Mouse (Mus musculus) kidney, postnatal 0 days (tissue): Measurements from ENCODE around the gene Gm12216. TPM values are rescaled to one million over a fixed set of nuclear protein-coding genes. Genes with fewer than 3 reads are reported as not detected.
A peak's percentile ranks its signal among the peaks of the same experiment; 100 is the strongest.

Source experiments
- ATAC-seq: fragments of 200-750 bp; cut with Nextera tagmentation; replicated peaks from 2 replicates; pipeline ENCODE4 v1.8.0; 2017; ENCODE audit warnings: low read depth, moderate number of reproducible peaks, moderate TSS enrichment, moderate library complexity; ENCODE audit not compliant: low FRiP score
- DNase-seq: peaks from one replicate; pipeline ENCODE4 v3.0.0-alpha.2; 2016; ENCODE audit warnings: low spot score
- H3K27ac ChIP-seq: fragments of 300-500 bp; sonication (generic); 2 replicates; pipeline ENCODE4 v1.5.1; 2014; ENCODE audit warnings: mild to moderate bottlenecking
- H3K27me3 ChIP-seq: fragments of 300-500 bp; sonication (generic); 2 replicates; pipeline ENCODE4 v1.6.1; 2014; ENCODE audit warnings: low read length, mixed read lengths; ENCODE audit not compliant: insufficient read depth
- H3K36me3 ChIP-seq: fragments of 300-500 bp; sonication (generic); 2 replicates; pipeline ENCODE4 v1.6.1; 2014; ENCODE audit warnings: low read length, mixed read lengths; ENCODE audit not compliant: insufficient read depth
- H3K4me1 ChIP-seq: fragments of 300-500 bp; sonication (generic); replicated peaks from 2 replicates; pipeline ENCODE4 v1.6.1; 2014; ENCODE audit warnings: antibody characterized with exemption, low read length, mixed read lengths; ENCODE audit not compliant: insufficient read depth
- H3K4me2 ChIP-seq: fragments of 300-500 bp; sonication (generic); 2 replicates; pipeline ENCODE4 v1.6.1; 2014; ENCODE audit warnings: mild to moderate bottlenecking, low read length, moderate library complexity, mixed read lengths
- H3K4me3 ChIP-seq: fragments of 300-500 bp; sonication (generic); replicated peaks from 2 replicates; pipeline ENCODE4 v1.5.1; 2014; ENCODE audit warnings: low read depth, low read length
- H3K9ac ChIP-seq: fragments of 300-500 bp; sonication (generic); 2 replicates; pipeline ENCODE4 v1.6.1; 2014; ENCODE audit warnings: low read depth, low read length
- H3K9me3 ChIP-seq: fragments of 300-500 bp; sonication (generic); replicated peaks from 2 replicates; pipeline ENCODE4 v1.6.1; 2016; ENCODE audit warnings: low read length, inconsistent platforms, mixed read lengths
- CTCF ChIP-seq: IDR thresholded peaks from 2 replicates; pipeline ENCODE4 v1.5.1; 2016; ENCODE audit warnings: antibody characterized with exemption, low read depth, mild to moderate bottlenecking, moderate library complexity
- WGBS: fragments of 180-500 bp; shearing (Covaris S2); extraction: QIAGEN DNeasy Blood & Tissue Kit; methylation state at CpG from one replicate; pipeline ENCODE4 v1.1.7; 2014; 5-methylcytosine and 5-hydroxymethylcytosine counted together
- polyA plus RNA-seq: library from polyadenylated mRNA; unstranded; fragments of >200 nt; fragmentation: Nextera tagmentation; extraction: Ambion mirVana; gene quantifications from 2 replicates; pipeline ENCODE4 v1.2.1, GENCODE M21; 2015

Gene Gm12216
- polyA plus RNA-seq, 1 experiment from 2014 or later: 2.3 TPM

- H3K4me2 ChIP-seq: no peak overlapping the region
- peaks cover 27% of the 10 kb centered on the region for H3K4me1 ChIP-seq
- no peak overlapping the region for H3K27ac ChIP-seq
- no peak overlapping the region for H3K4me3 ChIP-seq
- TF ChIP-seq CTCF: no peak
- ATAC-seq: no peak
- no peak for DNase-seq
- H3K36me3 ChIP-seq: no peaks in the 10 kb centered on the region
- H3K9ac ChIP-seq: no peak overlapping the region
- H3K27me3 ChIP-seq: no peaks in the 10 kb centered on the region
- 94% methylated on average over 10 of the region's 10 CpGs for WGBS
- H3K9me3 ChIP-seq: no peaks in the 10 kb centered on the region
These were observed 60.9 kb downstream of the Gm12216 start for GRCm38 (mm10) chr11:53798041-53798711.

- Histone ChIP-seq H3K36me3 (no peaks in the 10 kb centered on the region), H3K4me3 (no peak overlapping the region), H3K27ac (peak overlapping the region; percentile 77; the same call in 1 of the 2 replicates), H3K27me3 (no peaks in the 10 kb centered on the region), H3K9me3 (no peaks in the 10 kb centered on the region), H3K4me2 (no peak overlapping the region), H3K4me1 (peaks cover 27% of the 10 kb centered on the region), H3K9ac (no peak overlapping the region)
- DNase-seq (no peak), ATAC-seq (no peak)
- 44% methylated on average over 6 of the region's 6 CpGs for WGBS
- TF ChIP-seq CTCF: no peak
These were observed 61.6 kb downstream of the Gm12216 start for GRCm38 (mm10) chr11:53797386-53797920.

GRCm38 (mm10) chr11:53796409-53797151, 62.5 kb downstream of the Gm12216 start:
- 43% methylated on average over 12 of the region's 12 CpGs for WGBS
- H3K27ac ChIP-seq: peak overlapping the region; percentile 77
- no peaks in the 10 kb centered on the region for H3K9me3 ChIP-seq
- H3K4me2 ChIP-seq: peak overlapping the region; percentile 36; the same call in 1 of the 2 replicates
- no peak overlapping the region for H3K9ac ChIP-seq
- H3K36me3 ChIP-seq: no peaks in the 10 kb centered on the region
- no peak for TF ChIP-seq CTCF
- no peak overlapping the region for H3K4me3 ChIP-seq
- DNase-seq (peak; percentile 45), ATAC-seq (no peak)
- no peaks in the 10 kb centered on the region for H3K27me3 ChIP-seq
- peaks cover 27% of the 10 kb centered on the region for H3K4me1 ChIP-seq

- peaks cover 27% of the 10 kb centered on the region for H3K4me1 ChIP-seq
- WGBS: 69% methylated on average over 8 of the region's 8 CpGs
- no peak overlapping the region for H3K4me3 ChIP-seq
- no peak overlapping the region for H3K9ac ChIP-seq
- H3K36me3 ChIP-seq: no peaks in the 10 kb centered on the region
- TF ChIP-seq CTCF: no peak
- no peak overlapping the region for H3K4me2 ChIP-seq
- H3K27me3 ChIP-seq: no peaks in the 10 kb centered on the region
- H3K27ac ChIP-seq: 0 out of 2 replicates have a peak overlapping the region, but pooled peaks have one; percentile 77
- ATAC-seq (no peak), DNase-seq (no peak)
- no peaks in the 10 kb centered on the region for H3K9me3 ChIP-seq
These were observed 63.2 kb downstream of the Gm12216 start for GRCm38 (mm10) chr11:53795813-53796212.

- H3K4me1 ChIP-seq: peaks cover 27% of the 10 kb centered on the region
- H3K4me2 ChIP-seq: no peak overlapping the region; the same call in 1 of the 2 replicates
- TF ChIP-seq CTCF: peak; percentile 14; the same call in 1 of the 2 replicates
- H3K36me3 ChIP-seq: no peaks in the 10 kb centered on the region
- peak; percentile 85 for DNase-seq
- H3K9me3 ChIP-seq: no peaks in the 10 kb centered on the region
- WGBS: 28% methylated on average over 25 of the region's 25 CpGs
- H3K9ac ChIP-seq: no peak overlapping the region
- peak overlapping the region; percentile 67 for H3K27ac ChIP-seq
- H3K4me3 ChIP-seq: no peak overlapping the region
- peak; percentile 79 for ATAC-seq
- no peaks in the 10 kb centered on the region for H3K27me3 ChIP-seq
These were observed 64.1 kb downstream of the Gm12216 start for GRCm38 (mm10) chr11:53794671-53795557.
